ENCODE assay signal across 8 mouse cellular contexts in the genomic region with DNA sequence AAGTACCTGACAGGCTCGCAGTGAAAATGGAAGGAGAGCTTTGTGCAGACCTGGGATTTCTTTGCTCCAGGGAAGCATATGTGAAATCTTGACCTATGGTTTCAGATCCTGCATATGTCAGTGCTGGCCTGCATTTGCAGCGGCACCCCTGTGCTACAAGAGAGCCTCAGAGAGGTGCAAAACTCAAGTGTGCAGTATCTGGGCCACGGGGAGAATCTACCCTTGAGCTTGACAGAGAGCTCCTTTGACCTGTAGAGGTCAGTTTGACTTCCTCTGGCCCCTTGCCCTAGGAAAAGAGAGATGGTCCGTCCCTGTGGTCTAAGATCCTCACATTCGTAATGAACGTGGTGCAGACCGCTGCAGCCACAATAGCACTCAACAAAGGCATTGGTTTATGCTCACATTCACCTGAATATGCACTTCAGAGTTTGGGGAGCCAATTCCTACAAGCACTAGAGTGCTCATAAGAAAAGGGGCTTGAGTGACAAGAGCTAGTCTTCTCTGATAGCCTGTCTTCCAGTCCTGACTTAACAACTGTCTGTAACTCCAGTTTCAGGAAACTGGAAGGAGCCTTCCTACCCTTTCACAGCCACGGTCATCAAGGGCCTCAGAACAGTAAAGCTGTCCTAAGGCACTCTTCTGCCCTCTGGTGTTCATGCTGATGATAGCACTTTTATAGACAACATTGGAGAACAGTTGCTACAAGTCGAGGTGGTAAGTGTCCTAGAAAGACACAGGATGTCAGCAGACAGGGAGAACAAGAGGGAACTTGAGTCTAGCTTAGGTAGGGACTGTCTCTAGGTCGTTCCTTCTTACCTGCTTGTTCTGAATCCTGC.
DNase-seq lines count a peak whose midpoint lies in the region; ATAC-seq and TF ChIP-seq lines count a peak whose summit lies in the region.

No protein-coding gene starts in this region.

- no peak overlapping the region for H3K4me3 ChIP-seq in ES-Bruce4 (ENCODE audit: low read depth, low read length)
- no peak overlapping the region for H3K4me3 ChIP-seq in embryonic facial prominence, embryonic 14.5 days (ENCODE audit: low read depth, low read length)
- no peak overlapping the region for H3K4me3 ChIP-seq in lung, postnatal 0 days (ENCODE audit: low read depth, low read length)

- H3K4me2 ChIP-seq in embryonic facial prominence, embryonic 14.5 days (ENCODE audit: low read depth, low read length): no peak overlapping the region
- H3K4me2 ChIP-seq in lung, postnatal 0 days (replicated peaks; ENCODE audit: low read depth, low read length): no peak overlapping the region

- H3K9ac ChIP-seq in ES-Bruce4 (ENCODE audit: low read depth, poor library complexity, severe bottlenecking): no peak overlapping the region
- H3K9ac ChIP-seq in embryonic facial prominence, embryonic 14.5 days (ENCODE audit: low read depth, low read length): no peak overlapping the region
- no peak overlapping the region for H3K9ac ChIP-seq in lung, postnatal 0 days (replicated peaks; ENCODE audit: low read depth)

- DNase-seq in adrenal gland, postnatal 14 days: peak; percentile 69
- DNase-seq in embryonic facial prominence, embryonic 14.5 days (ENCODE audit: low spot score): peak; percentile 84
- DNase-seq in layer of hippocampus, adult 11-12 months (ENCODE audit: low spot score): peak; percentile 84
- peak; percentile 69 for DNase-seq in lung, postnatal 0 days (ENCODE audit: low spot score)
- peak; percentile 71 to 74 for DNase-seq in right cerebral cortex, postnatal 10 days (ENCODE audit: low spot score in 2 of 2)
- no peak for DNase-seq in gastrocnemius, adult 8-10 months (ENCODE audit: low spot score in 2 of 2)

- no peaks in the 10 kb centered on the region for H3K9me3 ChIP-seq in ES-Bruce4 (replicated peaks; ENCODE audit: control insufficient read depth, insufficient read depth, low read length, poor library complexity, severe bottlenecking)
- H3K9me3 ChIP-seq in embryonic facial prominence, embryonic 14.5 days (ENCODE audit: control insufficient read depth, low read length): no peaks in the 10 kb centered on the region
- no peaks in the 10 kb centered on the region for H3K9me3 ChIP-seq in lung, postnatal 0 days (ENCODE audit: low read length)

- no peaks in the 10 kb centered on the region for H3K27me3 ChIP-seq in ES-Bruce4 (ENCODE audit: control insufficient read depth, insufficient read depth, low read length, poor library complexity, severe bottlenecking)
- H3K27me3 ChIP-seq in embryonic facial prominence, embryonic 14.5 days (replicated peaks; ENCODE audit: control insufficient read depth, insufficient read depth, low read length): no peaks in the 10 kb centered on the region
- H3K27me3 ChIP-seq in lung, postnatal 0 days (replicated peaks; ENCODE audit: insufficient read depth, low read length): no peaks in the 10 kb centered on the region

- TF ChIP-seq EP300 in ES-Bruce4 (IDR thresholded peaks at IDR 0.05; ENCODE audit: insufficient read depth, low read depth, low read length): no peak
- no peak for TF ChIP-seq EP300 in lung, postnatal 0 days (IDR thresholded peaks at IDR 0.05)

- no peaks in the 10 kb centered on the region for H3K4me1 ChIP-seq in ES-Bruce4 (ENCODE audit: control insufficient read depth, insufficient read depth, low read length)
- no peaks in the 10 kb centered on the region for H3K4me1 ChIP-seq in embryonic facial prominence, embryonic 14.5 days (ENCODE audit: control insufficient read depth, insufficient read depth, low read length)
- no peaks in the 10 kb centered on the region for H3K4me1 ChIP-seq in lung, postnatal 0 days (ENCODE audit: insufficient read depth, low read depth, low read length)

- no peak overlapping the region for H3K27ac ChIP-seq in ES-Bruce4 (ENCODE audit: insufficient read depth, low read length)
- no peak overlapping the region for H3K27ac ChIP-seq in embryonic facial prominence, embryonic 14.5 days (replicated peaks; ENCODE audit: low read depth, low read length)
- no peak overlapping the region for H3K27ac ChIP-seq in lung, postnatal 0 days (ENCODE audit: low read length)

- H3K36me3 ChIP-seq in ES-Bruce4 (ENCODE audit: control insufficient read depth, insufficient read depth, low read length, poor library complexity, severe bottlenecking): no peaks in the 10 kb centered on the region
- H3K36me3 ChIP-seq in embryonic facial prominence, embryonic 14.5 days (ENCODE audit: control insufficient read depth, insufficient read depth, low read length): no peaks in the 10 kb centered on the region
- no peaks in the 10 kb centered on the region for H3K36me3 ChIP-seq in lung, postnatal 0 days (ENCODE audit: insufficient read depth, low read length)

- 54% methylated on average over 10 of the region's 10 CpGs for WGBS in embryonic facial prominence, embryonic 14.5 days
- WGBS in lung, postnatal 0 days: 46% methylated on average over 10 of the region's 10 CpGs

- TF ChIP-seq CTCF in ES-Bruce4 (IDR thresholded peaks at IDR 0.05; ENCODE audit: low read depth, low read length): peak; percentile 26
- peak; percentile 82 for TF ChIP-seq CTCF in lung, postnatal 0 days (IDR thresholded peaks at IDR 0.05)

- no peak for TF ChIP-seq POLR2A in ES-Bruce4 (IDR thresholded peaks at IDR 0.05; ENCODE audit: insufficient read depth, low read length)

- ATAC-seq in embryonic facial prominence, embryonic 14.5 days (ENCODE audit: low read depth): no peak
- ATAC-seq in hematopoietic stem cell, adult 5-6 weeks (replicated peaks in 1 of 2; ENCODE audit: insufficient read depth in 1 of 2, low FRiP score in 2 of 2, low TSS enrichment in 1 of 2, low read depth in 1 of 2, poor library complexity in 2 of 2, severe bottlenecking in 2 of 2): peak; percentile 82 to 89
- peak; percentile 40 for ATAC-seq in lung, postnatal 0 days

Comparison
In these comparisons a context has a peak if more than half of its experiments do, and no peak if none do; other contexts are left out.
1. DNase-seq: peak in adrenal gland, postnatal 14 days (single experiment), embryonic facial prominence, embryonic 14.5 days (single experiment), layer of hippocampus, adult 11-12 months (single experiment), lung, postnatal 0 days (single experiment) and right cerebral cortex, postnatal 10 days (2 of 2); none in gastrocnemius, adult 8-10 months (0 of 2).